Mouse (Mus musculus): ENCODE measurements around the gene Srcap.
"Not testable (repeated sequence)": the region's sequence is repeated elsewhere in the genome, so short reads cannot be mapped to it uniquely, and the experiment has no call there.

Srcap gene

GRCm38 (mm10) chr7:127511808-127512230 is at the start of gene Srcap:
Gene Srcap, plus strand, starts transcription at chr7:127511983.
- peak; percentile 98 for DNase-seq

DNA sequence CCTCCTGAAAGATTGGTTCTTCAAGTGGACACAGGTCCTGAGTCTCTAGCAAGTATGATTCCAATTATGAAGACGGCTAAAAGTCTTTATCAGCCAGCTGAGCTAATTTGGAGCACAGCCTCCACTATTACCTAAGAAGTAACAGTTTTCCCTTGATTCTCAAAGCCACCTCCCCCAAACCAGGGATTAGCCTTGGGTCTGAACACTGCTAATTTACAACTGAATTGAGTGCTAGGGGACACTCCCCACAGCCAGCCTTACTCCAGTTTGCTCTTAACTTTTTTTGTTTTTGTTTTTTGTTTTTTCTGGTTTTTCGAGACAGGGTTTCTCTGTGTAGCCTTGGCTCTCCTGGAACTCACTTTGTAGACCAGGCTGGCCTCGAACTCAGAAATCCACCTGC is 46.6 kb upstream of the Srcap start:
- DNase-seq = no peak

- DNase-seq = not testable (repeated sequence)
Observed at GRCm38 (mm10) chr7:127465670-127466069, 46.1 kb upstream of the Srcap start.

DNA sequence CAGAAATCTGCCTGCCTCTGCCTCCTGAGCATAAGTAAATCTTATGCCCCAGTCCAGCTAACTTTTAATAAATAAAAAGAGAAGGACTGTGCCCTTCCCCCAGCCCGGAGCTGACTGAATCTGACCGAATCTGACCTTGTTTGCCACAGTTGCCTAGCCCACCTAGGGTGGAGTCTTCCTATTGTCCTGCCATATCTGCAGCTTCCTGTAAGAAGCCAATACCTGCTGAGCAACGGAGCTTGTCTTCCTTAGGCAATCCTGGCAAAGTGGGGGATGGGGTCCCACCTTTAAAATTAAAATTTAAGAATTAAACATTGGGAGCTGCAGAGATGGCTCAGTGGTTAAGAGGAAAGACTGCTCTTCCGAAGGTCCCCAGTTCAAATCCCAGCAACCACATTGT is 45.2 kb upstream of the Srcap start:
- DNase-seq = no peak

DNA sequence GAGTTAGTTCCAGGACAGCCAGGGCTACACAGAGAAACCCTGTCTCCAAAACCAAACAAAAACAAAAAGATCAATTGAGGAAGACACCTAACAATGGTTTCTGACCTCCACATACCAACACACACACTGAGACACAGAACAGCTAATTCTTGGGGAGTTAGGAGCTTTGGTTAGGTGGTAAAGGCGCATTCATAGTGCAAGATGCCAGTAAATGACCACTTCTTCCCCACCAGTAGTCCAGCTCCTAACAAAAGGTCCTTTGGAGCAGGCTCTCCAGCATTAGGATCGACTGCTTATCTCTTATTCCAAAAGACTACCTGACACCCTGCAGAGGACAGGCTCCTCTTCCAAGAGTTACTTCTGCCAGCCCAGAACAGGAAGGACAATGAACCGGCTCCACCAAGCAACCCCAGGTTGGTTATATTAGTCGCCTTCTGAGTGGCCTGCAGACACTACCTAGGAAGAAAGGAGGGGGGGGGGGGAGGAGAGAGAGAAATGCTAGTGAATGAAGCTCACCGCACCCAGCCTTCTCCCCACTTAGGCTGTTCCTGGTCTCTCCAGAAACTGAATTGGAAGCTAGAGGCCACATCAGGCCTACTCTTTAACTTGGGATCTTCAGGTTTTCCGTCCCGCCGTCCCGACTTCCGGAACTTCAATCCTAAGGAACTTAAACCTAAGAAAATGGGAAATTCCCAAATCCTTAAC is 41.6 kb upstream of the Srcap start:
- peak; percentile 24 for DNase-seq

GRCm38 (mm10) chr7:127470743-127471645 is 40.8 kb upstream of the Srcap start:
- peak; percentile 96 for DNase-seq

- DNase-seq = no peak
Observed at GRCm38 (mm10) chr7:127471646-127472010, 40.2 kb upstream of the Srcap start.

GRCm38 (mm10) chr7:127472060-127472459 is 39.7 kb upstream of the Srcap start:
- DNase-seq = no peak

GRCm38 (mm10) chr7:127473705-127474104 is 38.1 kb upstream of the Srcap start:
- DNase-seq = peak; percentile 29

- no peak for DNase-seq
Observed at GRCm38 (mm10) chr7:127474378-127475070, 37.3 kb upstream of the Srcap start.

GRCm38 (mm10) chr7:127475186-127475740 is 36.5 kb upstream of the Srcap start:
- DNase-seq = no peak

- peak; percentile 19 for DNase-seq
Observed at GRCm38 (mm10) chr7:127476336-127476735, 35.4 kb upstream of the Srcap start.

- DNase-seq = no peak
Observed at GRCm38 (mm10) chr7:127476855-127477254, 34.9 kb upstream of the Srcap start.

DNA sequence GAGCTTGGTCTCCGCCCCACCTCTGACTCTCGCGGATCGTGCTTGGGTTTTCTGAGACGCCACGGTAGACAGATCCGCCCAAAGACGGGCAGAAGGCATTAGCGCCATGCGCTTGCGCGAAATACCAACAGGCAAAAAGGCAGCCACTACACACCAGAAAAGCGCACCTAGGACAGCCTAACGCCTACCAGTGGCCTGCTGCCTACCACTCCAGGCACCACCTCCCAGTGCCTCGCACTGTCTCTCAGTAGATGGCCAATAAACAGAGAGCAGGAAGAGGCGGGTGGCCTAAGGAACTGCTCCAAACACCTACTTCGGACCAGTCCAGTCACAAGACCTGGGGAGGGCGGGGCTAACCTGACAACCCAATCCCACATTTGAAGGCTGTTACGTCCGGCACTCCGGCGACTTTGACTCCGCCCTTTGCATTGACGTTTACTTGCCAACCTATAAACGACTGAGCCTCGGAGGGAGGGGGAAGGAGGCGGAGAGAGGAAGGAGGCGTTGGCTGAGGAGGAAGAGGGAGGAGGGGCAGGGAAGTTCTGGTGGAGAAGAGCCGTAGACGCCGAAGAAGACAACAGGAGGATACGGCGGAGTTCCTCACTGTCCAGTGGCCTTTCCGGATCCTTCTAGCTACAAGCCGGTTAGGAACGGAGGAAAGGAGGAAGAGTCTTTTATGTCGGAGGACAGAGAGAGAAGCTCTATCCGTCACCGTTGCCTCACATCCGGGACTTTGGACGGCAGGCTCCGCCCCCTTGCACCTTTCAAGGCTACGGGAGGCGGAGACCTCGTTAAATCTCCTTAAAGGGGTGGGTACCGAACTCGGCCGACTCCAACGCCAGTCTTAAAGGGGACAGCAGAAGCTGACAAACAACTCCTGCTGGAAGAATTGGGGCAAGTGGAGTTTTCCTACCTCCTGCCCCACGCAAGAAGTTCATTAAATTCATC is 33.8 kb upstream of the Srcap start:
- peak; percentile 100 for DNase-seq

GRCm38 (mm10) chr7:127478635-127479317 is 33.0 kb upstream of the Srcap start, which contains the start of gene Fbrs:
Gene Fbrs, plus strand, starts transcription at chr7:127479199.
- peak; percentile 99 for DNase-seq

- DNase-seq = peak; percentile 52
Observed at GRCm38 (mm10) chr7:127479318-127480225, 32.2 kb upstream of the Srcap start.

GRCm38 (mm10) chr7:127480321-127480720 is 31.5 kb upstream of the Srcap start:
- DNase-seq = peak; percentile 29

DNA sequence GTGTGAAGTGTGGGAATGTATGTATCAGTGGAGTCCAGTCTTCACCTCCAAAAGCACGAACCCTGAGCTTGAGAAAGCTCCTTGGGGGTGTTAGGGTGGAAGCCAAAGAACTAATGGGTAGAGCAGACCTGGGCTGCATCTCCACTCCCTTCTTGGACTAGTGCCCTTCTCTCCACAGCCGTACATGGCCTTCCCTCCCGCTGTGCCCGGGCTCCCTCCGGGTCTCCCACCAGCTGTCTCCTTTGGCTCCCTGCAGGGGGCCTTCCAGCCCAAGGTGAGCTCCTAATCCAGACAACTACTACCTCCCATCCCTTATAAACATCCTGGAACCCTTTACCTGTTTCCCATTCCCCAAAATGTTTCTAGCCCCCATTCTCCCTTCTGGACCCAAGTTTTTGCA is 26.4 kb upstream of the Srcap start:
- DNase-seq = no peak

- not testable (repeated sequence) for DNase-seq
Observed at GRCm38 (mm10) chr7:127488364-127488763, 23.4 kb upstream of the Srcap start.

GRCm38 (mm10) chr7:127489982-127490381 is 21.8 kb upstream of the Srcap start:
- no peak for DNase-seq
